Mouse (Mus musculus) liver, postnatal 0 days (tissue): ENCODE results near the gene Pgm5.

Experiments
- CTCF ChIP-seq: sonication (generic); IDR thresholded peaks from 2 replicates; pipeline ENCODE4 v1.5.1; 2016; ENCODE audit warnings: antibody characterized with exemption, low read depth
- EP300 ChIP-seq: IDR thresholded peaks from 2 replicates; pipeline ENCODE4 v1.6.1; 2016; ENCODE audit warnings: antibody characterized with exemption, low read depth, mild to moderate bottlenecking

DNA sequence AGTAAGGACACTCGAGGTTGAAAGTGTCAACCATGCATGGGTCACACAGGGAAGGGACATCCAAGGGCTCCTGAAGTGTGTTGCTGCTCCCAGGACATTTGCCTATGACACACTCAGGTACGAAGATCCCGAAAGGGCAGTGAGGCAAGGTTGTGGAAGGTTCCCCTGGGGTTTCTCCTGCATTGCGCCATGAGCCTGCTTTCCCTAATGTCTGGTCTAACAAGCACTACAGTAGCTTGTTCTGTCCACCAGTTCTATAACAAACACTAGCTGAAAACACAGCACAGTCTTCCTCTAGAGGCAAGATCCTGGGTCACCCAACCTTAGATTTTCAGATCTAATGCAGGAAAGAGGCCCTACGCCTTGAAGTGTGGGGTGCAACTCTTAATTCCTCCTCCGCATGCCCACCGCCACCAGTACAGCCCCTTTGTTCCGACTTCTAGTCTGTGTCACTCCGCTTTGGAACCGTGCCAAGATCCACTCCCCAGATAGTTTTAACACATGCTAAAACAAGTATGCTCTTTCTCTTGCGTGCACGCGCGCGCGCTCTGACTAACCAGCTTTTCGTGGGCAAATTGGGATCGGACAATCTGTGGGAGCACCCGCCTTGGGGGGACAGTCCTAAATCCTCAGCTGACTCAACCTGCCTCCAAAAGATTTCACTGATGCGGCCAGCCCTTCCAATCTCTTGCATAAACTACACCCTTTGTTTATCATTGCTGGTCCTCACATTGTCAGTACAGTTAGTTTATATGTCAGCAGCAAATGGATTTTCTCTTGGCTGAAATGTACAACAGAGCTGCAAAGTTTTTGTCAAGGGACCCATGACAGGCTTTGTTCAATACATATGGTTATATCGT, 10.0 kb downstream of the Pgm5 start:
- TF ChIP-seq CTCF, result no peak
- TF ChIP-seq EP300, result no peak
